Mouse (Mus musculus) MEL (cell line): Measurements from ENCODE around the gene Rp9. TPM values are rescaled to one million over a fixed set of nuclear protein-coding genes. Genes with fewer than 3 reads are reported as not detected.
A peak's percentile ranks its signal among the peaks of the same experiment; 100 is the strongest.
"Not testable (repeated sequence)": the region's sequence is repeated elsewhere in the genome, so short reads cannot be mapped to it uniquely, and the experiment has no call there.

ENCODE experiments used
- DNase-seq: peaks from one replicate; pipeline ENCODE4 v3.0.0; 2011; ENCODE audit warnings: low read depth, low spot score
- H3K27ac ChIP-seq: 2 replicates; pipeline ENCODE4 v1.5.1; 2012; ENCODE audit warnings: low read depth, mild to moderate bottlenecking, control low read depth, low read length, moderate library complexity; ENCODE audit not compliant: control insufficient read depth
- H3K27me3 ChIP-seq, 2 experiments: fragments of 150-350 bp in 1 of 2; sonication (generic) in 1 of 2; 2 replicates each; pipeline ENCODE4 v1.6.1; 2012; ENCODE audit warnings: low read length in 2 of 2, mild to moderate bottlenecking in 2 of 2, improper control_type of control experiment in 1 of 2, moderate library complexity in 1 of 2; ENCODE audit not compliant: insufficient read depth in 2 of 2, control insufficient read depth in 1 of 2
- H3K36me3 ChIP-seq, 2 experiments: 2 replicates each; pipeline ENCODE4 v1.6.1; 2012 to 2014; ENCODE audit warnings: low read length in 2 of 2, improper control_type of control experiment in 1 of 2, inconsistent platforms in 1 of 2, mild to moderate bottlenecking in 1 of 2; ENCODE audit not compliant: insufficient read depth in 2 of 2, control insufficient read depth in 1 of 2
- H3K4me1 ChIP-seq, 2 experiments: fragments of 150-350 bp in 1 of 2; sonication (generic) in 1 of 2; 2 replicates each; pipeline ENCODE4 v1.6.1; 2012; ENCODE audit warnings: low read length in 2 of 2, improper control_type of control experiment in 1 of 2, mild to moderate bottlenecking in 1 of 2; ENCODE audit not compliant: insufficient read depth in 2 of 2, control insufficient read depth in 1 of 2
- H3K4me3 ChIP-seq, 2 experiments: fragments of 150-350 bp in 1 of 2; sonication (generic) in 1 of 2; 2 replicates each; pipeline ENCODE4 v1.5.1; 2012; ENCODE audit warnings: low read depth in 2 of 2, low read length in 2 of 2, mild to moderate bottlenecking in 2 of 2, moderate library complexity in 2 of 2, control low read depth in 1 of 2, improper control_type of control experiment in 1 of 2; ENCODE audit not compliant: control insufficient read depth in 1 of 2, insufficient read depth in 1 of 2
- H3K79me2 ChIP-seq: 2 replicates; pipeline ENCODE4 v1.6.1; 2012; ENCODE audit warnings: mild to moderate bottlenecking, low read length, moderate library complexity; ENCODE audit not compliant: control insufficient read depth, poor library complexity, insufficient read depth
- H3K9ac ChIP-seq: 2 replicates; pipeline ENCODE4 v1.6.1; 2012; ENCODE audit warnings: low read depth, mild to moderate bottlenecking, control low read depth, low read length, moderate library complexity; ENCODE audit not compliant: control insufficient read depth, poor library complexity, severe bottlenecking
- H3K9me3 ChIP-seq: fragments of 150-350 bp; sonication (generic); replicated peaks from 2 replicates; pipeline ENCODE4 v1.6.1; 2012; ENCODE audit warnings: mild to moderate bottlenecking, low read length, improper control_type of control experiment, moderate library complexity; ENCODE audit not compliant: insufficient read depth
- BHLHE40 ChIP-seq: IDR thresholded peaks from 2 replicates; pipeline ENCODE4 v1.6.1; 2012; ENCODE audit warnings: low read depth, mild to moderate bottlenecking, inconsistent platforms, low read length, improper control_type of control experiment, borderline replicate concordance
- CTCF ChIP-seq, 3 experiments: IDR thresholded peaks in 2 of 3; conservative IDR thresholded peaks in 1 of 3; 2 replicates each; pipeline ENCODE4 v1.5.1; 2011 to 2012; ENCODE audit warnings: low read length in 3 of 3, low read depth in 2 of 3, mild to moderate bottlenecking in 2 of 3, improper control_type of control experiment in 1 of 3, inconsistent platforms in 1 of 3, mixed read lengths in 1 of 3, moderate library complexity in 1 of 3; ENCODE audit not compliant: control insufficient read depth in 1 of 3, insufficient read depth in 1 of 3, poor library complexity in 1 of 3, severe bottlenecking in 1 of 3
- EP300 ChIP-seq, 2 experiments: IDR thresholded peaks; 2 replicates each; pipeline ENCODE4 v1.6.1; 2011; ENCODE audit warnings: improper control_type of control experiment in 2 of 2, low read length in 2 of 2, low read depth in 1 of 2, mild to moderate bottlenecking in 1 of 2
- ETS1 ChIP-seq: IDR thresholded peaks from 2 replicates; pipeline ENCODE4 v1.6.1; 2012; ENCODE audit warnings: low read depth, mild to moderate bottlenecking, inconsistent platforms, low read length, improper control_type of control experiment, moderate library complexity
- GATA1 ChIP-seq: IDR thresholded peaks from 2 replicates; pipeline ENCODE4 v1.6.1; 2011; ENCODE audit warnings: low read depth, low read length, improper control_type of control experiment
- HCFC1 ChIP-seq: IDR thresholded peaks from 2 replicates; pipeline ENCODE4 v1.6.1; 2012; ENCODE audit warnings: low read depth, mild to moderate bottlenecking, inconsistent platforms, low read length, improper control_type of control experiment, moderate library complexity
- JUND ChIP-seq: IDR thresholded peaks from 2 replicates; pipeline ENCODE4 v1.6.1; 2011; ENCODE audit warnings: low read depth, mild to moderate bottlenecking, improper control_type of control experiment, low read length
- KAT2A ChIP-seq: conservative IDR thresholded peaks from 2 replicates; pipeline ENCODE4 v1.6.1; 2012; ENCODE audit warnings: low read depth, low read length, improper control_type of control experiment, inconsistent platforms
- MAFK ChIP-seq: IDR thresholded peaks from 2 replicates; pipeline ENCODE4 v1.6.1; 2011; ENCODE audit warnings: low read depth, mild to moderate bottlenecking, low read length, improper control_type of control experiment, borderline replicate concordance
- MAZ ChIP-seq: IDR thresholded peaks from 2 replicates; pipeline ENCODE4 v1.6.1; 2012; ENCODE audit warnings: low read depth, mild to moderate bottlenecking, inconsistent platforms, low read length, improper control_type of control experiment
- MXI1 ChIP-seq: IDR thresholded peaks from 2 replicates; pipeline ENCODE4 v1.6.1; 2011; ENCODE audit warnings: mild to moderate bottlenecking, low read depth, low read length, improper control_type of control experiment
- MYC ChIP-seq: IDR thresholded peaks from 2 replicates; pipeline ENCODE4 v1.6.1; 2011; ENCODE audit warnings: low read depth, mild to moderate bottlenecking, low read length, improper control_type of control experiment, moderate library complexity
- POLR2AphosphoS5 ChIP-seq: IDR thresholded peaks from 2 replicates; pipeline ENCODE4 v1.6.1; 2012; ENCODE audit warnings: low read depth, borderline replicate concordance, mild to moderate bottlenecking, inconsistent platforms, low read length, moderate library complexity, mixed read lengths
- RAD21 ChIP-seq: IDR thresholded peaks from 2 replicates; pipeline ENCODE4 v1.6.1; 2011; ENCODE audit warnings: mild to moderate bottlenecking, low read depth, low read length, improper control_type of control experiment
- RCOR1 ChIP-seq: IDR thresholded peaks from 2 replicates; pipeline ENCODE4 v1.6.1; 2012; ENCODE audit warnings: low read depth, mild to moderate bottlenecking, inconsistent platforms, low read length, improper control_type of control experiment
- SIN3A ChIP-seq: IDR thresholded peaks from 2 replicates; pipeline ENCODE4 v1.6.1; 2012; ENCODE audit warnings: low read length, improper control_type of control experiment, inconsistent platforms
- SMC3 ChIP-seq: IDR thresholded peaks from 2 replicates; pipeline ENCODE4 v1.6.1; 2011; ENCODE audit warnings: low read depth, low read length, improper control_type of control experiment
- TAL1 ChIP-seq: IDR thresholded peaks from 2 replicates; pipeline ENCODE4 v1.6.1; 2012; ENCODE audit warnings: mild to moderate bottlenecking, inconsistent platforms, low read length, moderate library complexity, mixed read lengths
- TBP ChIP-seq: IDR thresholded peaks from 2 replicates; pipeline ENCODE4 v1.8.0; 2011; ENCODE audit warnings: low read depth, low read length, improper control_type of control experiment
- TCF12 ChIP-seq: IDR thresholded peaks from 2 replicates; pipeline ENCODE4 v1.6.1; 2014; ENCODE audit warnings: low read depth, mild to moderate bottlenecking, inconsistent platforms, low read length, improper control_type of control experiment, moderate library complexity
- USF2 ChIP-seq, 2 experiments: IDR thresholded peaks; 2 replicates each; pipeline ENCODE4 v1.6.1; 2011 to 2012; ENCODE audit warnings: improper control_type of control experiment in 2 of 2, low read length in 2 of 2, borderline replicate concordance in 1 of 2, inconsistent platforms in 1 of 2, low read depth in 1 of 2, mild to moderate bottlenecking in 1 of 2; ENCODE audit not compliant: insufficient read depth in 1 of 2
- ZC3H11A ChIP-seq: IDR thresholded peaks from 2 replicates; pipeline ENCODE4 v1.6.1; 2012; ENCODE audit warnings: low read depth, mild to moderate bottlenecking, inconsistent platforms, low read length, improper control_type of control experiment
- ZNF384 ChIP-seq: IDR thresholded peaks from 2 replicates; pipeline ENCODE4 v1.6.1; 2012; ENCODE audit warnings: low read depth, mild to moderate bottlenecking, inconsistent platforms, low read length, improper control_type of control experiment
- polyA plus RNA-seq, 2 experiments: library from polyadenylated mRNA; stranded (reverse) in 1 of 2; unstranded in 1 of 2; fragments of >175 nt in 1 of 2; fragments of >200 nt in 1 of 2; gene quantifications; 2 replicates each; pipeline versions ENCODE4 v1.2.1 to v1.2.4; 2012; ENCODE audit warnings: low replicate concordance in 2 of 2, low read depth in 1 of 2; ENCODE audit not compliant: insufficient read length in 2 of 2, insufficient read depth in 1 of 2, missing spikeins in 1 of 2
- total RNA-seq: library from RNA; depleted of rRNA; stranded (reverse); fragments of 300-350 nt; gene quantifications from 2 replicates; pipeline ENCODE4 v1.2.3, GENCODE M21; 2012

Gene Rp9
- total and polyA plus RNA-seq, 3 experiments, result 225 to 417 (median 405) TPM

DNA sequence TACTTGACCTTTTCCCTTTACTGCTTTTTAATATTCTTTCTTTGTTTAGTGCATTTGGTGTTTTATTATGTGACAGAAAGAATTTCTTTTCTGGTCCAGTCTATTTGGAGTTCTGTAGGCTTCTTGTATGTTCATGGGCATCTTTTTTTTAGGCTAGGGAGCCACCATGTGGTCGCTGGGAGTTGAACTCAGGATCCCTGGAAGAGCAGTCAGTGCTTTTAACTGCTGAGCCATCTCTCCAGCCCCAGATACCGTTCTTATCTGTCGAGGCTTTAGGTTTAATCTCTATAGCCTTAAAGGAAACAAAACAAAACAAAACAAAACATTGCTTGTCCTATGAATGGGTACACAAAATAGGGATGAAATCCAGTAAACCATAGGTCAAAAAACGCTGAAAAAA lies 61.2 kb downstream of the Rp9 start:
- not testable (repeated sequence) for H3K27ac ChIP-seq, H3K4me1 ChIP-seq, H3K79me2 ChIP-seq, H3K9me3 ChIP-seq, H3K27me3 ChIP-seq, H3K9ac ChIP-seq, H3K36me3 ChIP-seq, H3K4me3 ChIP-seq
- peak; percentile 78 for DNase-seq
- peak; percentile 82 for TF ChIP-seq GATA1
- TF ChIP-seq SIN3A, result peak; percentile 3; the same call in 1 of the 2 replicates
- TF ChIP-seq RAD21, result peak; percentile 82
- TF ChIP-seq ZC3H11A, result peak; percentile 68
- peak; percentile 36 to 74 (median 70); a peak in 5 of 6 replicates for TF ChIP-seq CTCF (IDR thresholded peaks at IDR 0.05 in 2 of 3, conservative IDR thresholded peaks at IDR 0.05 in 1 of 3; ENCODE audit: control insufficient read depth in 1 of 3, insufficient read depth in 1 of 3, low read depth in 2 of 3, low read length in 3 of 3, poor library complexity in 1 of 3, severe bottlenecking in 1 of 3)
- peak; percentile 30; the same call in 1 of the 2 replicates for TF ChIP-seq ZNF384
- TF ChIP-seq SMC3, result peak; percentile 71

DNA sequence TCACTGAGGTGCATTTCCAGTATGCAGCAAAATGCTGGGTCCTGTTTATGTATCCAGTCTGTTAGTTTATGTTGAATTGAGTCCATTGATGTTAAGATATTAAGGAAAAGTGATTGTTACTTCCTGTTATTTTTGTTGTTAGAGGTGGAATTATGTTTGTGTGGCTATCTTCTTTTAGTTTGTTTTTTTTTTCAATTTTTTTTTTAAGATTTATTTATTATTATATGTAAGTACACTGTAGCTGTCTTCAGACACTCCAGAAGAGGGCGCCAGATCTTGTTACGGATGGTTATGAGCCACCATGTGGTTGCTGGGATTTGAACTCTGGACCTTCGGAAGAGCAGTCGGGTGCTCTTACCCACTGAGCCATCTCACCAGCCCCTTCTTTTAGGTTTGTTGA lies 61.9 kb downstream of the Rp9 start:
- not testable (repeated sequence) for H3K79me2 ChIP-seq, H3K4me3 ChIP-seq
- H3K4me1 ChIP-seq, result peaks cover 6 to 14% of the 10 kb centered on the region in 2 experiments
- TF ChIP-seq CTCF (IDR thresholded peaks at IDR 0.05 in 2 of 3, conservative IDR thresholded peaks at IDR 0.05 in 1 of 3; ENCODE audit: control insufficient read depth in 1 of 3, insufficient read depth in 1 of 3, low read depth in 2 of 3, low read length in 3 of 3, poor library complexity in 1 of 3, severe bottlenecking in 1 of 3) (peak in 1 of 3 experiments; percentile 22; a peak in 3 of 6 replicates), ZNF384 (peak; percentile 53), MYC (peak; percentile 60; the same call in 1 of the 2 replicates)
- TF ChIP-seq, all 39 proteins: peak for 3; not testable (repeated sequence) for 36
- not testable (repeated sequence) for H3K27ac ChIP-seq, H3K9ac ChIP-seq, H3K27me3 ChIP-seq, DNase-seq, H3K9me3 ChIP-seq
- peaks cover 0 to 14% of the 10 kb centered on the region in 2 experiments; a peak in 2 of 4 replicates for H3K36me3 ChIP-seq

DNA sequence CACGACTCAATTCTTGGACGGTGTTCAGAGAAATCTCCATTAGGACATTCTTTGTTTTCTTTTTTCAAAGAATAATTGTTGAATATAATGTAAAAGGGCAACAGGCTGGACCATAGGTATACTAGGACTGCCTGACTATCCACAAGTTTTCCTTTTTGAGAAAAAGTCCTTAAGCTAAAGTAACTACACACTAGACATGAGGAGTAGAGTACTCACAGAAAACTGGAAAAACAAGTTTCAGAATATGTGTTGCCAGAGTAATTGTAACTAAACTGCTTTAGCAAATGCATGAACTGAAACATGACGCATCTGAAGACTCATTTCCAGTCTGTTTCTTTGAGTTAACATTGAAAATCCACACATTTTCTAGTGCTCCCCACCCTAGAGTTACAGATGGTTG lies 64.1 kb downstream of the Rp9 start:
- no peaks in the 10 kb centered on the region for H3K27me3 ChIP-seq
- no peak overlapping the region for H3K9ac ChIP-seq
- peaks cover 6 to 8% of the 10 kb centered on the region in 2 experiments; a peak in 3 of 4 replicates for H3K4me1 ChIP-seq
- H3K36me3 ChIP-seq, result peaks cover 0 to 9% of the 10 kb centered on the region in 2 experiments; a peak in 2 of 4 replicates
- no peak overlapping the region for H3K4me3 ChIP-seq
- no peak for TF ChIP-seq TCF12
- no peak for TF ChIP-seq HCFC1
- TF ChIP-seq SMC3, result no peak
- TF ChIP-seq MAZ, result no peak
- no peak for TF ChIP-seq ETS1
- TF ChIP-seq TAL1, result no peak
- TF ChIP-seq RAD21, result no peak
- no peak for TF ChIP-seq KAT2A
- no peak for TF ChIP-seq ZNF384
- no peak for TF ChIP-seq EP300 (IDR thresholded peaks at IDR 0.05; ENCODE audit: low read depth in 1 of 2, low read length in 2 of 2)
- TF ChIP-seq MAFK, result no peak
- TF ChIP-seq POLR2AphosphoS5, result no peak
- TF ChIP-seq BHLHE40, result no peak
- no peak for TF ChIP-seq JUND
- TF ChIP-seq TBP, result no peak
- no peak for TF ChIP-seq USF2 (IDR thresholded peaks at IDR 0.05; ENCODE audit: borderline replicate concordance in 1 of 2, insufficient read depth in 1 of 2, low read depth in 1 of 2, low read length in 2 of 2)
- no peak for TF ChIP-seq CTCF (IDR thresholded peaks at IDR 0.05 in 2 of 3, conservative IDR thresholded peaks at IDR 0.05 in 1 of 3; ENCODE audit: control insufficient read depth in 1 of 3, insufficient read depth in 1 of 3, low read depth in 2 of 3, low read length in 3 of 3, poor library complexity in 1 of 3, severe bottlenecking in 1 of 3)
- TF ChIP-seq MXI1, result no peak
- TF ChIP-seq RCOR1, result no peak
- DNase-seq, result no peak
- H3K79me2 ChIP-seq, result no peaks in the 10 kb centered on the region
- H3K9me3 ChIP-seq, result no peaks in the 10 kb centered on the region
- H3K27ac ChIP-seq, result no peak overlapping the region
